Mouse (Mus musculus) brain, embryonic 14.5 days (tissue): ENCODE data around the gene Arap1.

Experiments used
- CTCF ChIP-seq: fragments of 200-500 bp; IDR thresholded peaks from 2 replicates; pipeline ENCODE4 v1.5.1; 2012; ENCODE audit warnings: inconsistent platforms, mild to moderate bottlenecking, moderate library complexity, borderline replicate concordance; ENCODE audit not compliant: insufficient read depth, insufficient read length; ENCODE audit errors: extremely low read depth
- POLR2A ChIP-seq: fragments of 200-500 bp; IDR thresholded peaks from 2 replicates; pipeline ENCODE4 v1.6.1; 2012; ENCODE audit warnings: mild to moderate bottlenecking, inconsistent platforms, borderline replicate concordance; ENCODE audit not compliant: poor library complexity, insufficient read depth, insufficient read length, severe bottlenecking; ENCODE audit errors: extremely low read depth

DNA sequence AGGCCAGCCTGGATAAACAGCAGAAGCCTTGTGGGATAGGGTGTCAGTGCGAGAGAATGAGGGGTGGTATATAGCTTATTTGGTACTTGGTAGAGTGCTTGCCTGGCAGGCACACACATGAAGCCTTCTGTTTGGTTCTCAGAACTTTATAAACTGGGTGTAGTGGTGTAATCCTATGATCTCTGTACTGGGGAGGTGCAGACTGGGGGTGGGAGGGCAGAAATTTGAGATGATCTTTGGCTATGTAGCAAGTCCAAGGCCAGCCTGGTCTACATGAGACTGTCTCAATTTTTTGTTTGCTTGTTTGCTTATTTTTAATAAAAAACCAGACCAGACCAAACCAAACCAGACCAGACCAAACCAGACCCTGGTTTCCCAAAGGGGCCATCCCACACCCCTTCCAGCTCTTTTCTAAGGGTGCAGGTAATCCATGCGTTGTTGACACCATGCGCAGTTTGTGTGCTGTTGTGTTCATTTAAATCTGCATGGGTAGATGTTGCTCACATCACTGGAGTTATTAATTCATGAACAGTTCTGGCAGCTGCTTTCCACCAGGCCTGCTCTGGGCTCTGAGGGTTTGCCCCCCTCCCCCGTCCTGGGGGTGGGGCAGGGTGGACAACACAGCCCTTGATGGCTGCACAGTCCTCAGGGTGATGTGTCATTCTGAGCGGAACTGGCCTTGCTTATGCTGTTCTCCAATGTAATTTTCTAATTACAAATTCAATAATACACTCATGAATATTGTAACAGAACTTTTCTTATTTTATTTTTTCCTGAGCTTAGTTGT is 15.6 kb upstream of the Arap1 start:
- no peak for TF ChIP-seq CTCF
- no peak for TF ChIP-seq POLR2A
